Mouse (Mus musculus): ENCODE results near the gene Nosip.
"Not testable (repeated sequence)": the region's sequence is repeated elsewhere in the genome, so short reads cannot be mapped to it uniquely, and the experiment has no call there.

Nosip gene

GRCm38 (mm10) chr7:45062239-45062835 is at the start of gene Nosip, which contains the start of gene Prrg2:
Nosip (plus strand) TSS chr7:45062429.
Prrg2 (minus strand) TSS chr7:45062677.
- DNase-seq, result peak; percentile 91

GRCm38 (mm10) chr7:45012824-45013223 is 49.4 kb upstream of the Nosip start:
- DNase-seq, result no peak

GRCm38 (mm10) chr7:45013366-45014095 is 48.7 kb upstream of the Nosip start:
- DNase-seq, result no peak

- DNase-seq, result no peak
Measured at GRCm38 (mm10) chr7:45014096-45014451, 48.2 kb upstream of the Nosip start.

- no peak for DNase-seq
Measured at GRCm38 (mm10) chr7:45015344-45015956, 46.8 kb upstream of the Nosip start.

GRCm38 (mm10) chr7:45015957-45016612 is 46.1 kb upstream of the Nosip start, which contains the start of gene Scaf1:
Scaf1 (minus strand) TSS chr7:45016363.
- peak; percentile 99 for DNase-seq

GRCm38 (mm10) chr7:45016761-45017160 is 45.5 kb upstream of the Nosip start:
- DNase-seq, result no peak

- DNase-seq, result peak; percentile 83
Measured at GRCm38 (mm10) chr7:45017242-45018061, 44.8 kb upstream of the Nosip start, which contains the start of gene Rras. Rras (plus strand) TSS chr7:45017961.

- no peak for DNase-seq
Measured at GRCm38 (mm10) chr7:45019031-45019571, 43.1 kb upstream of the Nosip start.

GRCm38 (mm10) chr7:45020225-45020624 is 42.0 kb upstream of the Nosip start:
- DNase-seq, result no peak

- not testable (repeated sequence) for DNase-seq
Measured at GRCm38 (mm10) chr7:45023711-45024110, 38.5 kb upstream of the Nosip start.

- no peak for DNase-seq
Measured at GRCm38 (mm10) chr7:45024281-45025248, 37.7 kb upstream of the Nosip start.

- no peak for DNase-seq
Measured at GRCm38 (mm10) chr7:45025601-45026220, 36.5 kb upstream of the Nosip start.

GRCm38 (mm10) chr7:45026256-45026655 is 36.0 kb upstream of the Nosip start:
- DNase-seq, result no peak

- no peak for DNase-seq
Measured at GRCm38 (mm10) chr7:45027761-45028160, 34.5 kb upstream of the Nosip start.

- DNase-seq, result no peak
Measured at GRCm38 (mm10) chr7:45028351-45028750, 33.9 kb upstream of the Nosip start.

GRCm38 (mm10) chr7:45029995-45030394 is 32.2 kb upstream of the Nosip start:
- no peak for DNase-seq

GRCm38 (mm10) chr7:45030857-45031256 is 31.4 kb upstream of the Nosip start:
- no peak for DNase-seq

GRCm38 (mm10) chr7:45033722-45034359 is 28.4 kb upstream of the Nosip start:
- DNase-seq, result no peak

GRCm38 (mm10) chr7:45035631-45036030 is 26.6 kb upstream of the Nosip start:
- no peak for DNase-seq

Measured in right cerebral cortex, postnatal 25 days (tissue).